Mouse (Mus musculus) heart, embryonic 13.5 days (tissue): Measurements from ENCODE around the gene Gpatch1. TPM values are rescaled to one million over a fixed set of nuclear protein-coding genes. Genes with fewer than 3 reads are reported as not detected.

Experiments
- ATAC-seq: fragments of 200-750 bp; cut with Nextera tagmentation; 2 replicates; pipeline ENCODE4 v1.8.0; 2017; ENCODE audit warnings: moderate TSS enrichment; ENCODE audit not compliant: insufficient number of reproducible peaks, low FRiP score, low TSS enrichment; ENCODE audit errors: extremely low read depth
- H3K27ac ChIP-seq: fragments of 300-500 bp; sonication (generic); replicated peaks from 2 replicates; pipeline ENCODE4 v1.5.1; 2015; ENCODE audit warnings: moderate library complexity, mild to moderate bottlenecking, inconsistent platforms
- H3K27me3 ChIP-seq: fragments of 300-500 bp; sonication (generic); replicated peaks from 2 replicates; pipeline ENCODE4 v1.6.1; 2015; ENCODE audit warnings: mild to moderate bottlenecking, inconsistent platforms
- H3K36me3 ChIP-seq: fragments of 300-500 bp; sonication (generic); 2 replicates; pipeline ENCODE4 v1.6.1; 2015; ENCODE audit warnings: mild to moderate bottlenecking, inconsistent platforms
- H3K4me1 ChIP-seq: fragments of 300-500 bp; sonication (generic); 2 replicates; pipeline ENCODE4 v1.6.1; 2015; ENCODE audit warnings: inconsistent platforms
- H3K4me2 ChIP-seq: fragments of 300-500 bp; sonication (generic); 2 replicates; pipeline ENCODE4 v1.6.1; 2015; ENCODE audit warnings: inconsistent platforms, mild to moderate bottlenecking, moderate library complexity
- H3K4me3 ChIP-seq: fragments of 300-500 bp; sonication (generic); 2 replicates; pipeline ENCODE4 v1.5.1; 2015; ENCODE audit warnings: moderate library complexity, mild to moderate bottlenecking, inconsistent platforms
- H3K9ac ChIP-seq: fragments of 300-500 bp; sonication (generic); 2 replicates; pipeline ENCODE4 v1.6.1; 2015; ENCODE audit warnings: inconsistent platforms, mild to moderate bottlenecking, moderate library complexity
- H3K9me3 ChIP-seq: fragments of 300-500 bp; sonication (generic); 2 replicates; pipeline ENCODE4 v1.6.1; 2016; ENCODE audit warnings: inconsistent platforms
- WGBS: fragments of 180-500 bp; shearing (Covaris S2); methylation state at CpG from one replicate; pipeline ENCODE4 v1.1.7; 2015; ENCODE audit warnings: mixed read lengths; 5-methylcytosine and 5-hydroxymethylcytosine counted together
- polyA plus RNA-seq: library from polyadenylated mRNA; unstranded; fragments of >200 nt; fragmentation: Nextera tagmentation; extraction: Ambion mirVana; gene quantifications from 2 replicates; pipeline ENCODE4 v1.2.1, GENCODE M21; 2015

The Gpatch1 gene
- polyA plus RNA-seq, 1 experiment from 2014 or later = 11.0 TPM

DNA sequence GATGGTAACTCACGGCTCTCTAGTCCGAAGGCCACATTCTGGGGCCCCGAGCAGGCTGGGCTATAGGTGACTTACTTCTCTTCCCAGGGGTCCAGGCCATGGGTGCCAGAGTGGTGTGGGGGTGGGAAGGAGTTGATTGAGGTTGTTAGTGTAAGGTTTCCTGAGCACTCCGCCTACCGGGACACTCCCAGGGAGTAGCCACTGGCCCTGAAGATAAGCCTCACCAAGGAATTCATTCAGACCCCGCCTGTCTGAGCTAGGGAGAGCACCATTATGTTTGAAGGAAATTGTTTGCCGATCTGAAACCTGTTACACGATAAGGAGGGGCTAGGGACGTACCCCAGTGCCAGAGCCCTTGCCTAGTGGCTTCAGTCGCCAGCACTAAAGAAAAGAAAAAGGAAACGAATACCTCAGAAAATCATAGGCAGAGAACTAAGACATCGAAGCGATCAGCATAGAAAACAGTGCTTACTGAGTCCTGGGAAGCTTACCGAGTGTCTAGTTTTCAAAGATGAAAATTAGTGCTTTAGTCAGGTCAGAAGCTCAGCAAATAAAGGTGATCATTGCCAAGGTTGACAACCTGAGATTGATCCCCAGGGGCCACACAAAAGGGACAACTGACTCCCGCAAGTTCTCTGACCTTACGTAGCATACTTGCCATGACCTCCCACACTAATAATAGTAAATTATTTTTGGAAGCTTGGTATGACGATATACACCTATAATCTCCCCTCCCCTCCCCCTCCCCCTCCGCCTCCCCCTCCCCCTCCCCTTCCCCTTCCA lies 29.9 kb upstream of the Gpatch1 start:
- H3K4me2 ChIP-seq = no peak overlapping the region
- no peaks in the 10 kb centered on the region for H3K27me3 ChIP-seq
- H3K4me3 ChIP-seq = no peak overlapping the region
- WGBS = 37% methylated on average over 17 of the region's 18 CpGs
- no peak for ATAC-seq
- H3K27ac ChIP-seq = no peak overlapping the region
- no peaks in the 10 kb centered on the region for H3K36me3 ChIP-seq
- no peak overlapping the region for H3K9ac ChIP-seq
- no peaks in the 10 kb centered on the region for H3K9me3 ChIP-seq
- peaks cover 13% of the 10 kb centered on the region for H3K4me1 ChIP-seq

DNA sequence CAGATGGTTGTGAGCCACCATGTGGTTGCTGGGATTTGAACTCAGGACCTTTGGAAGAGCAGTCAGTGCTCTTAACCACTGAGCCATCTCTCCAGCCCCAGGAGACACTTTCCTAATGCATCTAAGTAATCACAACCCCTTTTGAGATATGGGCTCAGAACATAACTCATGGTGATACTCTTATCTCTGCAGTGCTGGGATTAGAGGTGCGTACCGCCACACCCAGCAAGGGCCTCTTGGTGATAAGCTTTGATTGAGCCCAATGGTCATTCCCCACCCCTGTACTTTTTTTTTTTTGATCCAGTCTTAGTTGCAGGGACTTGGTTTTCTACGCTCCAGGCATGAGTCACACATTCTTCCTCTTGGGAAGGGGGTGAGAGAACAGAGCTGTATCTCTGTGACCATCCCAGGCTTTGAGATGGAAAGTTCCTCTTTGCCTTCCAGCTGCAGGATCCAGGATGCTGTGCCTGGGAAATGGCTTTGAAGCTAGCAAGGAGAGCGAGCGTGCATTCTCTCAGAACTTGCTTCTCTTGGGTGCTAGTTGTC lies 26.6 kb upstream of the Gpatch1 start:
- no peak for ATAC-seq
- Histone ChIP-seq H3K27me3 (no peaks in the 10 kb centered on the region), H3K9ac (no peak overlapping the region), H3K4me2 (no peak overlapping the region), H3K27ac (0 out of 2 replicates have a peak overlapping the region, but pooled peaks have one; percentile 12), H3K4me3 (no peak overlapping the region), H3K9me3 (no peaks in the 10 kb centered on the region), H3K36me3 (no peaks in the 10 kb centered on the region), H3K4me1 (peaks cover 21% of the 10 kb centered on the region)
- 49% methylated on average over 5 of the region's 5 CpGs for WGBS

DNA sequence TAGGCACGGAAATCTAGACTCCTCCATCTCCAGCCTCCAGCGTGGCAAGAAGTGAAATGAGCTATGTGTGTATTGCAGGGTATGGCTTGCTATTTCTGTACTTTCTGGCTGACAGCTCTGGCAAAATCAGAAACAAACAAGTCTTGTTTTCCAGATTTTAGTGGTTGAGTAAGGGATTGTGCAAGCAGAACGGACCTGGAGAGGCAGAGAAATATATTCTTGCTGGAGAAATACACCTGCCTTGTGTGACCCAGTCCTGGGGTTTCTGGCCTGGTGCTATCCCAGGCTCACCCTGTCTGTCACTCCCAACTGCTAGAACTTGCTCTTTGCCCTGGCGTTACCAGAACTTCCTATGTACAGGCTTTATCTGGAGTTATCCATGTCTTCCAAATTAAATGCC lies 24.3 kb upstream of the Gpatch1 start:
- H3K27ac ChIP-seq = no peak overlapping the region; the same call in 1 of the 2 replicates
- no peak overlapping the region for H3K4me2 ChIP-seq
- H3K4me1 ChIP-seq = peaks cover 12% of the 10 kb centered on the region
- 41% methylated on average over 4 of the region's 4 CpGs for WGBS
- H3K27me3 ChIP-seq = no peaks in the 10 kb centered on the region
- no peak for ATAC-seq
- H3K9ac ChIP-seq = no peak overlapping the region
- no peaks in the 10 kb centered on the region for H3K36me3 ChIP-seq
- no peaks in the 10 kb centered on the region for H3K9me3 ChIP-seq
- H3K4me3 ChIP-seq = no peak overlapping the region

DNA sequence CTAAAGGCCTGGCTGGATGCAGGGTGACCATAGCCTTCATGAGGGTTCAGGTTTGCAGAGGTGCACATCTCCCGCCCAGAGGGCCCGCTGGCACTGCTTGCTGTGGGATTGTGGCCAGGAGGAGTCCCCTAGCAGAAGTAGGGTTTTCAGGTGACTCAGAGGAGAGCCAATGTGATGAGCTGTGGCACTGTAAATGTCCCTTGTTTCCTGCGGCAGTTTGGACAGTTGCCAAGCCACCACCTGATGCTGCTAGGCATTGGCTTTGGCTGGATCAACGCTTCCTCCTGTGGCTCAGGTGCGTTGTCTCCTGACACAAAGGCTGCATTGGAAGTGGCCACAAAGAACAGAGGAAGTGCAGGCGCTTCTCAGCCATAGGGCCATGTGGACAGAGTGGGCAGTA lies 23.0 kb upstream of the Gpatch1 start:
- no peaks in the 10 kb centered on the region for H3K9me3 ChIP-seq
- peaks cover 10% of the 10 kb centered on the region for H3K4me1 ChIP-seq
- no peak overlapping the region for H3K4me2 ChIP-seq
- no peak overlapping the region for H3K9ac ChIP-seq
- H3K27me3 ChIP-seq = peaks cover 9% of the 10 kb centered on the region
- ATAC-seq = no peak
- no peak overlapping the region for H3K27ac ChIP-seq
- no peaks in the 10 kb centered on the region for H3K36me3 ChIP-seq
- H3K4me3 ChIP-seq = no peak overlapping the region
- WGBS = 76% methylated on average over 6 of the region's 6 CpGs

GRCm38 (mm10) chr7:35340196-35340595 lies 22.0 kb upstream of the Gpatch1 start:
- no peak overlapping the region for H3K4me3 ChIP-seq
- H3K9me3 ChIP-seq = no peaks in the 10 kb centered on the region
- no peaks in the 10 kb centered on the region for H3K36me3 ChIP-seq
- no peak overlapping the region for H3K4me2 ChIP-seq
- H3K4me1 ChIP-seq = peaks cover 11% of the 10 kb centered on the region
- H3K27me3 ChIP-seq = peaks cover 17% of the 10 kb centered on the region
- no peak overlapping the region for H3K27ac ChIP-seq
- 36% methylated on average over 5 of the region's 5 CpGs for WGBS
- ATAC-seq = no peak
- no peak overlapping the region for H3K9ac ChIP-seq

- H3K4me2 ChIP-seq = peak overlapping the region; percentile 99
- H3K9ac ChIP-seq = peak overlapping the region; percentile 86
- WGBS = 1% methylated on average over 51 of the region's 51 CpGs
- H3K27ac ChIP-seq = peak overlapping the region; percentile 21
- no peaks in the 10 kb centered on the region for H3K36me3 ChIP-seq
- H3K4me1 ChIP-seq = peaks cover 18% of the 10 kb centered on the region
- H3K9me3 ChIP-seq = no peaks in the 10 kb centered on the region
- peak overlapping the region; percentile 68 for H3K4me3 ChIP-seq
- no peak for ATAC-seq
- H3K27me3 ChIP-seq = peaks cover 43% of the 10 kb centered on the region
Observed at GRCm38 (mm10) chr7:35334527-35335452, 16.6 kb upstream of the Gpatch1 start.

DNA sequence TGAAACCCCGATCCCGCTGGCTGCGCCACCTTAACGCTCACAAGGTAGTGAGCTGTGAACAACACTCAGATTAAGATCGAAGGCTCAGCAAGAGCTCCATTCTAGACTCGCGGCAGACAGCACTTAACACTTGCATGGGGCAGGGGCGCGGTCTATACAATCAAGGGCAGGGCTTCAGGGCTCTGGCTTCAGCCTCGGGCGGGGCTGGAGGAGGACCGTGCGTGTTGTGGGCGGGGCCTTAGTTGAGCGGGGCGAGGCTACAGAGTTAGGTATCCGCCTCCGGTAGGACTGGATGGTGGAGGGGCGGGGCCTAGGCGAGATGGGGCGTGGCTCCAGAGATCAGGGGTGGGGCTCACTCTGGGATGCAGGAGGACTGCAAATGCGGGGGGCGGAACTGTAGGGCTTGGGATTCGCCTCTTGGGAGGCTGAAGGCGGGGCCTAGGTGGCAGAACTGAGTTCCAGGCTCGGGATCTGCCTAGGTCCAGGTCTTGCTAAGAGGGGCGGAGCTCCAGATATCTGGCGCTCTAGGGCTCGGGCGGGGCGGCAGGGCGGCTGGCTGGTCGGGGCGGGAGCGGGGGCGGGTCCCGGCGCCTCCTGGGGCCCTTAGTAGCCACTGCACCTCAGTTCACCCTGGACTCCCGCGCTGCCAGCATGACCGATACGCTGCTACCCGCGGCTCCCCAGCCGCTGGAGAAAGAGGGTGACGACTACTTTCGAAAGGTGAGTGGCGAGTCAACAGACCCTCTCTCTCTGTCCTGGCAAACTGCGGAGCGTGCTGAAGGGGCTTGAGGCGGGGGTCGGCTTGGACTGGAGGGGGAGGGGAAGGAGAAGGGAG lies 15.7 kb upstream of the Gpatch1 start, which contains the start of gene Rhpn2:
Gene Rhpn2, plus strand, starts transcription at position 479 of the 835 bp plus-strand sequence.
- peak within 1 kb of the TSS; percentile 99 for H3K4me2 ChIP-seq

GRCm38 (mm10) chr7:35333231-35333651 lies 15.0 kb upstream of the Gpatch1 start:
- Histone ChIP-seq H3K4me1 (peaks cover 18% of the 10 kb centered on the region), H3K4me3 (peak overlapping the region; percentile 68), H3K9me3 (no peaks in the 10 kb centered on the region), H3K27me3 (peaks cover 43% of the 10 kb centered on the region), H3K9ac (peak overlapping the region; percentile 75), H3K27ac (peak overlapping the region; percentile 49), H3K4me2 (peak overlapping the region; percentile 99), H3K36me3 (no peaks in the 10 kb centered on the region)
- under 1% methylated on average over 19 of the region's 19 CpGs for WGBS
- ATAC-seq = no peak

More for the DNA sequence above, 15.7 kb upstream of the Gpatch1 start, which contains the start of gene Rhpn2:
- peak; percentile 99 for ATAC-seq
- H3K9ac ChIP-seq = peak within 1 kb of the TSS; percentile 86
- H3K27ac ChIP-seq = peak within 1 kb of the TSS; percentile 49
- H3K36me3 ChIP-seq = no peaks in the 10 kb centered on the region
- peaks cover 18% of the 10 kb centered on the region for H3K4me1 ChIP-seq
- peak within 1 kb of the TSS; percentile 68 for H3K4me3 ChIP-seq
- H3K27me3 ChIP-seq = peaks cover 43% of the 10 kb centered on the region
- H3K9me3 ChIP-seq = no peaks in the 10 kb centered on the region
- under 1% methylated on average over 52 of the region's 52 CpGs for WGBS

DNA sequence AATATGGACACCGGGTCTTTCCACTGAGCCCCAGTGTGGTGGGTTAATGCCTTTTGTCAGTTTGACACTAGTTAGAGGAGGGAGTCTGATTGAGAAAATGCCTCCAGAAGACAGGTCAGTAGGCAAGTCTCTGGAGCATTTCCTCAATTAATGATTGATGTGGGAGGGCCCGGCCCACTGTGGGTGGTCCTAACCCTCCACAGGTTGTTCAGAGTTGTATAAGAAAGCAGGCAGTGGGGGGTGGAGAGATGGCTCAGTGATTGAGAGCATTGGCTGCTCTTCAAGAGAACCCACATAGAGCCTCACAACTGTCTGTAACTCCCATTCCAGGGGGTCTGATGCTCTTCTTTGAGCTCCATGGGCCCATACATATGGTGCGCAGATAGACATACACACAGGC lies 13.3 kb upstream of the Gpatch1 start:
- no peak for ATAC-seq
- Histone ChIP-seq H3K4me3 (no peak overlapping the region), H3K9me3 (no peaks in the 10 kb centered on the region), H3K4me1 (peaks cover 18% of the 10 kb centered on the region), H3K36me3 (no peaks in the 10 kb centered on the region), H3K4me2 (no peak overlapping the region), H3K27ac (no peak overlapping the region), H3K9ac (no peak overlapping the region), H3K27me3 (peaks cover 37% of the 10 kb centered on the region)
- 70% methylated on average over 3 of the region's 3 CpGs for WGBS

DNA sequence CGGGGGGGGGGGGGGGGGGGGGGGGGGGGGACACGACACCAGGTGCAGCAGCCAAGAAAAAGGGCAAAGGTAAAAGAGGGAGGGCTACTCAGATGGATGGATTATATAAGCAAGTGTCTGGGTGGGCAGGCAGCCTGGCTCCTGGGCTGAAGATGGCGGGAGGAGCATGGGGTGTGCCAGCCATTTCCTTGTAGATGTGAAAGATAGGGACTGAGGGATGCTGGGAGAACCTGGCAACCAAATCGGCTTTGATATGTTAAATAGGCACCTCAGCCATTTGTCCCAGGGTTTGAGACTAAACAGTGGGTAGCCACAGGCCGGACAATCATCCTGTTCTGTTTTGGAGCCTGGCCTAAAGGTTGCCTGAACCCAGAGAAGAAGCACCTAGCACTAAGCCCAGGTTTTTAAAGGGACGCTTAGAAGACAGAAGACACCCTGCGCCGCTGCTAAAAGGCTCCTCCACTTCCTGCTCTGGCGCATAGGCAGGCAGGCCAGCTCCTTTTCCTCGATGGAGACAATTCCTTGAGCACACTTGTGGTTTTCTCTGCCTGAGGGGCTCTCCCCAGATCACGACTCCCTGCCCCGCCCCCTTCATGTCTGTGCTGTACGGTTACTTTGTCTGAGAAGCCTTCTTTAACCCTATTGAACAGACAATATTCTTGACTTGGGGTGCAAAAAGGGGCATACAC lies 4.6 kb upstream of the Gpatch1 start:
- no peaks in the 10 kb centered on the region for H3K27me3 ChIP-seq
- no peak for ATAC-seq
- 10% methylated on average over 11 of the region's 13 CpGs for WGBS
- 0 out of 2 replicates have a peak overlapping the region, but pooled peaks have one; percentile 2 for H3K4me3 ChIP-seq
- H3K27ac ChIP-seq = no peak overlapping the region
- peaks cover 6% of the 10 kb centered on the region; the same call in 1 of the 2 replicates for H3K4me1 ChIP-seq
- no peaks in the 10 kb centered on the region for H3K9me3 ChIP-seq
- H3K9ac ChIP-seq = peak overlapping the region; percentile 65
- H3K36me3 ChIP-seq = no peaks in the 10 kb centered on the region
- H3K4me2 ChIP-seq = peak overlapping the region; percentile 41
